Mouse (Mus musculus): ENCODE measurements around the gene Sesn3.

- TF ChIP-seq ZMIZ1 (IDR thresholded peaks at IDR 0.05; ENCODE audit: low read depth, low read length), result no peak
- TF ChIP-seq POLR2A (IDR thresholded peaks at IDR 0.05; ENCODE audit: low read depth, low read length), result no peak
- no peak for TF ChIP-seq CHD1 (IDR thresholded peaks at IDR 0.05; ENCODE audit: low read depth, low read length)
- TF ChIP-seq USF1 (IDR thresholded peaks at IDR 0.05; ENCODE audit: low read depth, low read length), result no peak
- TF ChIP-seq RAD21 (IDR thresholded peaks at IDR 0.05; ENCODE audit: low read depth, low read length), result no peak
- no peak for TF ChIP-seq POLR2AphosphoS2 (IDR thresholded peaks at IDR 0.05; ENCODE audit: low read depth, low read length)
- no peak for TF ChIP-seq HCFC1 (IDR thresholded peaks at IDR 0.05; ENCODE audit: low read depth, low read length)
- TF ChIP-seq MAFK (IDR thresholded peaks at IDR 0.05; ENCODE audit: insufficient replicate concordance, low read length), result no peak
- no peak for TF ChIP-seq E2F4 (IDR thresholded peaks at IDR 0.05; ENCODE audit: insufficient replicate concordance, low read depth, low read length)
- no peak for TF ChIP-seq CTCF (conservative IDR thresholded peaks at IDR 0.05 in 1 of 2, IDR thresholded peaks at IDR 0.05 in 1 of 2; ENCODE audit: low read depth in 2 of 2, low read length in 2 of 2)
- no peak for TF ChIP-seq NRF1 (IDR thresholded peaks at IDR 0.05; ENCODE audit: low read depth, low read length)
- TF ChIP-seq RCOR1 (conservative IDR thresholded peaks at IDR 0.05; ENCODE audit: low read depth, low read length), result no peak
- no peak for TF ChIP-seq TCF12 (IDR thresholded peaks at IDR 0.05; ENCODE audit: low read depth, low read length)
- no peak for TF ChIP-seq EP300 (IDR thresholded peaks at IDR 0.05; ENCODE audit: low read length)
Measured at GRCm38 (mm10) chr9:14338701-14339100, 63.8 kb downstream of the Sesn3 start.

Data from CH12.LX (cell line).